25 mouse cellular contexts compared by ENCODE assay signal in the genomic region with DNA sequence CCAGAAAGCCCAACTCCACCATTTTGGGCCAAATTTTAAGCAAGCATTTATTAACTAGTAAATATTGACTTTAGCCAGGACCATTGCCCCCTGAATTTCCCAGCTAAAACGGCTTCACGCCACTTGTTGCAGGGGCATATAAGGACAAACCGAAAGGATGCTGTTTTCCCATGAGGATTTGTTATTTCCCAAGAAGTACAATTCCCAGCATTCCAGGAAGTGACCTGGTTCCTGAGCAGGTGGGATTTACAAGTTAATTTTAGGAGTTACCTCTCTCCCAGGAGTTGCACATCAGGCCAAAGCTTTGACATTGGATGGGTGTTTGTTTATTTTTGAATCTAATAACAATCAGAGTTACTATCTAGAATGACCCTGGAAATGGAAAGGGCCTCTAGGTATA. TPM values are rescaled to one million over a fixed set of nuclear protein-coding genes. Genes with fewer than 3 reads are reported as not detected.
"Had no signal": no experiment of that assay in that cellular context is flagged by ENCODE, and none has a peak within 500 bp of the region (broad histone marks: within the 10 kb centered on the region; RNA-seq: fewer than 3 reads in every experiment).

No protein-coding gene starts in this region.

- H3K4me2 ChIP-seq: lung, embryonic 14.5 days; midbrain, embryonic 12.5 days; neural tube, embryonic 13.5 days; neural tube, embryonic 15.5 days; stomach, embryonic 15.5 days had no signal

- H3K27ac ChIP-seq: midbrain, embryonic 10.5 days; midbrain, embryonic 12.5 days; neural tube, embryonic 13.5 days; neural tube, embryonic 15.5 days; stomach, embryonic 15.5 days; stomach, postnatal 0 days had no signal

- H3K27me3 ChIP-seq: midbrain, embryonic 12.5 days; neural tube, embryonic 13.5 days; neural tube, embryonic 15.5 days; stomach, embryonic 15.5 days had no signal

- H3K36me3 ChIP-seq: midbrain, embryonic 10.5 days; midbrain, embryonic 12.5 days; neural tube, embryonic 13.5 days; neural tube, embryonic 15.5 days; stomach, embryonic 15.5 days had no signal

- ATAC-seq: midbrain, embryonic 16.5 days had no signal

- H3K4me3 ChIP-seq: midbrain, embryonic 10.5 days; midbrain, embryonic 12.5 days; myocyte; neural tube, embryonic 13.5 days; neural tube, embryonic 15.5 days; stomach, embryonic 15.5 days had no signal

- H3K9ac ChIP-seq: lung, embryonic 14.5 days; midbrain, embryonic 12.5 days; neural tube, embryonic 13.5 days; neural tube, embryonic 15.5 days; stomach, embryonic 15.5 days had no signal

- DNase-seq: lung, embryonic 14.5 days; lung, postnatal 10 days; lung, postnatal 4 days; midbrain, embryonic 14.5 days; retina, postnatal 1 day; right cerebral cortex, adult 18-20 months; right cerebral cortex, postnatal 25 days; right cerebral cortex, postnatal 4 days; thymus, adult 2 months; thymus, postnatal 25 days; thymus, postnatal 4 days had no signal

- H3K9me3 ChIP-seq: midbrain, embryonic 10.5 days; midbrain, embryonic 12.5 days; neural tube, embryonic 13.5 days; neural tube, embryonic 15.5 days; stomach, embryonic 15.5 days had no signal

- H3K4me1 ChIP-seq: midbrain, embryonic 10.5 days; midbrain, embryonic 12.5 days; neural tube, embryonic 13.5 days; neural tube, embryonic 15.5 days; stomach, embryonic 15.5 days had no signal

RNA-seq across cellular contexts. Expression of a gene that starts 7.0 kb away (rescaled TPM):
- total RNA-seq: megakaryocyte, adult 5-6 weeks; megakaryocyte-erythroid progenitor cell, adult 5-6 weeks had no signal
- polyA plus RNA-seq: lung, embryonic 14.5 days; lung, embryonic 16.5 days; midbrain, embryonic 10.5 days; midbrain, embryonic 12.5 days; midbrain, embryonic 14.5 days; midbrain, embryonic 16.5 days; myocyte; neural tube, embryonic 11.5 days; neural tube, embryonic 13.5 days; neural tube, embryonic 15.5 days; spleen, adult 2 months; stomach, embryonic 15.5 days; stomach, postnatal 0 days; thymus, adult 2 months; urinary bladder, adult 2 months had no signal

RNA-seq across cellular contexts. Expression of a gene that starts 10.1 kb away (rescaled TPM):
- total RNA-seq: megakaryocyte, adult 5-6 weeks; megakaryocyte-erythroid progenitor cell, adult 5-6 weeks had no signal
- polyA plus RNA-seq: lung, embryonic 14.5 days; midbrain, embryonic 10.5 days; midbrain, embryonic 12.5 days; neural tube, embryonic 11.5 days; neural tube, embryonic 13.5 days; neural tube, embryonic 15.5 days had no signal

RNA-seq across cellular contexts. Expression of a gene that starts 37.0 kb away (rescaled TPM):
- total RNA-seq: megakaryocyte, adult 5-6 weeks had no signal
- polyA plus RNA-seq: lung, embryonic 16.5 days; midbrain, embryonic 10.5 days; midbrain, embryonic 14.5 days; midbrain, embryonic 16.5 days; neural tube, embryonic 11.5 days had no signal

RNA-seq across cellular contexts. Expression of a gene that starts 44.4 kb away (rescaled TPM):
- total RNA-seq: megakaryocyte, adult 5-6 weeks; megakaryocyte-erythroid progenitor cell, adult 5-6 weeks had no signal
- polyA plus RNA-seq: lung, embryonic 14.5 days; lung, embryonic 16.5 days; midbrain, embryonic 10.5 days; midbrain, embryonic 12.5 days; midbrain, embryonic 14.5 days; midbrain, embryonic 16.5 days; myocyte; neural tube, embryonic 11.5 days; neural tube, embryonic 13.5 days; neural tube, embryonic 15.5 days; spleen, adult 2 months; stomach, embryonic 15.5 days; stomach, postnatal 0 days; thymus, adult 2 months; urinary bladder, adult 2 months had no signal
